Mouse (Mus musculus) liver, adult 2 months (tissue): ENCODE results near the gene Tll2.

Source experiments
- CTCF ChIP-seq: fragments of 200-500 bp; IDR thresholded peaks from 2 replicates; pipeline ENCODE4 v1.5.1; 2011; ENCODE audit warnings: low read depth, low read length, control low read depth
- POLR2A ChIP-seq: fragments of 200-500 bp; IDR thresholded peaks from 2 replicates; pipeline ENCODE4 v1.6.1; 2011; ENCODE audit warnings: low read length, control low read depth; ENCODE audit not compliant: insufficient read depth; ENCODE audit errors: extremely low read depth

DNA sequence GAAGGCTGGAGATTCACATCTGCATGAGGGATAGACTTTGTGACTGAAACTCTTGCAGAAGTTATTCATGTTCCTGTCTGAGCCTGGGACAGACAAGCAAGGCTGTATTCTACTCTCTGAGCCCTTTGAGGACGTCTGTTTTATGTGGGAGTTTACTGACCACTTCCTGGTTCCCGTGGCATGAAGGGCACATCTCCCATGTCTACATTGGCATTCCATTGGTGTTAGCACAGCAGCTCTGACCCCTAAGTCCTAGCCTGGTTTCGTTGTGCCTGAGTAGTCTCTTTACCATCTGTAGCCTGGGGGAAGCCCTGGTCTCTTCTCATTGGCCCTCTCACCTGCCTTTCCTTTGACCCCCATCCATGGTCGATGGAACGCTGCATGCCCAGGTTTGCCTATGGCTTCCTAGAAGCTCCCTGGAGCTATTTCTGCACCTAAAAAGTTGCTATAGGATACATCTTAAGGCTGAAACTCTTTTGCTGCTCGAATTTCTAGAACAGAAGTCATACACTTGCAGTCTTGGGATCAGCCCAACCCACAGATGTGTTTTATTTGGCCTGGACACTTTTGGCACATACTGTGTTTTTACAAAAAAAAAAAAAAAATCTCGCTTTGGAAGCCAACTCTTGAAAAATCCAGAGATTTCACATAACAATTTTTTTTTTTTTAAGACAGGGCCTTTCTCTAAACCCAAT is 55.2 kb downstream of the Tll2 start:
- no peak for TF ChIP-seq POLR2A
- no peak for TF ChIP-seq CTCF
